Mouse (Mus musculus) MEL (cell line): ENCODE results near the gene Unc93b1. TPM values are rescaled to one million over a fixed set of nuclear protein-coding genes. Genes with fewer than 3 reads are reported as not detected.

Source experiments
- DNase-seq: peaks from one replicate; pipeline ENCODE4 v3.0.0; 2011; ENCODE audit warnings: low read depth, low spot score
- H3K27ac ChIP-seq: 2 replicates; pipeline ENCODE4 v1.5.1; 2012; ENCODE audit warnings: low read depth, mild to moderate bottlenecking, control low read depth, low read length, moderate library complexity; ENCODE audit not compliant: control insufficient read depth
- H3K27me3 ChIP-seq, 2 experiments: fragments of 150-350 bp in 1 of 2; sonication (generic) in 1 of 2; 2 replicates each; pipeline ENCODE4 v1.6.1; 2012; ENCODE audit warnings: low read length in 2 of 2, mild to moderate bottlenecking in 2 of 2, improper control_type of control experiment in 1 of 2, moderate library complexity in 1 of 2; ENCODE audit not compliant: insufficient read depth in 2 of 2, control insufficient read depth in 1 of 2
- H3K36me3 ChIP-seq, 2 experiments: 2 replicates each; pipeline ENCODE4 v1.6.1; 2012 to 2014; ENCODE audit warnings: low read length in 2 of 2, improper control_type of control experiment in 1 of 2, inconsistent platforms in 1 of 2, mild to moderate bottlenecking in 1 of 2; ENCODE audit not compliant: insufficient read depth in 2 of 2, control insufficient read depth in 1 of 2
- H3K4me1 ChIP-seq, 2 experiments: fragments of 150-350 bp in 1 of 2; sonication (generic) in 1 of 2; 2 replicates each; pipeline ENCODE4 v1.6.1; 2012; ENCODE audit warnings: low read length in 2 of 2, improper control_type of control experiment in 1 of 2, mild to moderate bottlenecking in 1 of 2; ENCODE audit not compliant: insufficient read depth in 2 of 2, control insufficient read depth in 1 of 2
- H3K4me3 ChIP-seq, 2 experiments: fragments of 150-350 bp in 1 of 2; sonication (generic) in 1 of 2; 2 replicates each; pipeline ENCODE4 v1.5.1; 2012; ENCODE audit warnings: low read depth in 2 of 2, low read length in 2 of 2, mild to moderate bottlenecking in 2 of 2, moderate library complexity in 2 of 2, control low read depth in 1 of 2, improper control_type of control experiment in 1 of 2; ENCODE audit not compliant: control insufficient read depth in 1 of 2, insufficient read depth in 1 of 2
- H3K79me2 ChIP-seq: 2 replicates; pipeline ENCODE4 v1.6.1; 2012; ENCODE audit warnings: mild to moderate bottlenecking, low read length, moderate library complexity; ENCODE audit not compliant: control insufficient read depth, poor library complexity, insufficient read depth
- H3K9ac ChIP-seq: 2 replicates; pipeline ENCODE4 v1.6.1; 2012; ENCODE audit warnings: low read depth, mild to moderate bottlenecking, control low read depth, low read length, moderate library complexity; ENCODE audit not compliant: control insufficient read depth, poor library complexity, severe bottlenecking
- H3K9me3 ChIP-seq: fragments of 150-350 bp; sonication (generic); replicated peaks from 2 replicates; pipeline ENCODE4 v1.6.1; 2012; ENCODE audit warnings: mild to moderate bottlenecking, low read length, improper control_type of control experiment, moderate library complexity; ENCODE audit not compliant: insufficient read depth
- CHD1 ChIP-seq: IDR thresholded peaks from 2 replicates; pipeline ENCODE4 v1.6.1; 2012; ENCODE audit warnings: low read depth, mild to moderate bottlenecking, inconsistent platforms, low read length, improper control_type of control experiment
- CTCF ChIP-seq, 3 experiments: IDR thresholded peaks in 2 of 3; conservative IDR thresholded peaks in 1 of 3; 2 replicates each; pipeline ENCODE4 v1.5.1; 2011 to 2012; ENCODE audit warnings: low read length in 3 of 3, low read depth in 2 of 3, mild to moderate bottlenecking in 2 of 3, improper control_type of control experiment in 1 of 3, inconsistent platforms in 1 of 3, mixed read lengths in 1 of 3, moderate library complexity in 1 of 3; ENCODE audit not compliant: control insufficient read depth in 1 of 3, insufficient read depth in 1 of 3, poor library complexity in 1 of 3, severe bottlenecking in 1 of 3
- E2F4 ChIP-seq: IDR thresholded peaks from 2 replicates; pipeline ENCODE4 v1.6.1; 2011; ENCODE audit warnings: low read depth, low read length, improper control_type of control experiment, borderline replicate concordance
- MAX ChIP-seq: IDR thresholded peaks from 2 replicates; pipeline ENCODE4 v1.6.1; 2011; ENCODE audit warnings: low read length, improper control_type of control experiment
- MYB ChIP-seq: IDR thresholded peaks from 2 replicates; pipeline ENCODE4 v1.6.1; 2011; ENCODE audit warnings: mild to moderate bottlenecking, low read depth, low read length, improper control_type of control experiment
- NELFE ChIP-seq: IDR thresholded peaks from 2 replicates; pipeline ENCODE4 v1.6.1; 2011; ENCODE audit warnings: low read depth, low read length, improper control_type of control experiment
- NRF1 ChIP-seq: IDR thresholded peaks from 2 replicates; pipeline ENCODE4 v1.6.1; 2014; ENCODE audit warnings: low read depth, mild to moderate bottlenecking, inconsistent platforms, low read length, improper control_type of control experiment, moderate library complexity; ENCODE audit not compliant: poor library complexity, insufficient read depth, severe bottlenecking
- SIN3A ChIP-seq: IDR thresholded peaks from 2 replicates; pipeline ENCODE4 v1.6.1; 2012; ENCODE audit warnings: low read length, improper control_type of control experiment, inconsistent platforms
- TBP ChIP-seq: IDR thresholded peaks from 2 replicates; pipeline ENCODE4 v1.8.0; 2011; ENCODE audit warnings: low read depth, low read length, improper control_type of control experiment
- USF1 ChIP-seq: IDR thresholded peaks from 2 replicates; pipeline ENCODE4 v1.6.1; 2014; ENCODE audit warnings: low read depth, mild to moderate bottlenecking, inconsistent platforms, low read length, improper control_type of control experiment, moderate library complexity
- polyA plus RNA-seq, 2 experiments: library from polyadenylated mRNA; stranded (reverse) in 1 of 2; unstranded in 1 of 2; fragments of >175 nt in 1 of 2; fragments of >200 nt in 1 of 2; gene quantifications; 2 replicates each; pipeline versions ENCODE4 v1.2.1 to v1.2.4; 2012; ENCODE audit warnings: low replicate concordance in 2 of 2, low read depth in 1 of 2; ENCODE audit not compliant: insufficient read length in 2 of 2, insufficient read depth in 1 of 2, missing spikeins in 1 of 2
- total RNA-seq: library from RNA; depleted of rRNA; stranded (reverse); fragments of 300-350 nt; gene quantifications from 2 replicates; pipeline ENCODE4 v1.2.3, GENCODE M21; 2012

Gene Unc93b1
- total and polyA plus RNA-seq, 3 experiments, result 4.7 to 8.2 TPM; not detected in 1

DNA sequence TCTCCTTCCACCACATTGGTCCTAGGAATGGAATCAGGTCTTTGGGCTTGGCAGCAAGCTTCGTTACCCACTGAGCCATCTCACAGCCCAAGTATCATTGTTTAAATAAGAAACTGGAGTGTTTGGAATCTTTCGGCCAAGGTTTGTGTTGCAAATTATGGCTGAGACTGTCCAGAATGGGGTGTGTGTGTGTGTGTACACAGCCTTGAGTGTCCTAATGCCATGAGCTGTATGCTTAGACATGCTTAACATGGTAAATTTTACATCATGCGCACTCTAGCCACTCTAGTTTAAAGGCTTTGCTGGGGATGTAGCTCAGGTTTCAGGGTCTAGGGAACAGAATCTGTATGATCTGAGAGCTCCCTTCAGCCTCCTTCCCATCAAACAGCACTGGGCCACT is 60.5 kb downstream of the Unc93b1 start:
- Histone ChIP-seq H3K4me1 (peaks cover 0 to 9% of the 10 kb centered on the region in 2 experiments; a peak in 2 of 4 replicates), H3K9me3 (no peaks in the 10 kb centered on the region), H3K4me3 (no peak overlapping the region), H3K9ac (no peak overlapping the region), H3K27ac (no peak overlapping the region), H3K36me3 (peaks cover 0 to 5% of the 10 kb centered on the region in 2 experiments; a peak in 2 of 4 replicates), H3K27me3 (peaks cover 3 to 8% of the 10 kb centered on the region in 2 experiments)
- no peak for DNase-seq
- TF ChIP-seq E2F4 (no peak), MAX (no peak), NRF1 (no peak), CTCF (IDR thresholded peaks at IDR 0.05 in 2 of 3, conservative IDR thresholded peaks at IDR 0.05 in 1 of 3; ENCODE audit: control insufficient read depth in 1 of 3, insufficient read depth in 1 of 3, low read depth in 2 of 3, low read length in 3 of 3, poor library complexity in 1 of 3, severe bottlenecking in 1 of 3) (no peak), CHD1 (no peak), USF1 (no peak), SIN3A (no peak)
- TF ChIP-seq, all 39 proteins: peak for 0
- H3K79me2 ChIP-seq, result peaks cover under 1% of the 10 kb centered on the region; the same call in 1 of the 2 replicates

DNA sequence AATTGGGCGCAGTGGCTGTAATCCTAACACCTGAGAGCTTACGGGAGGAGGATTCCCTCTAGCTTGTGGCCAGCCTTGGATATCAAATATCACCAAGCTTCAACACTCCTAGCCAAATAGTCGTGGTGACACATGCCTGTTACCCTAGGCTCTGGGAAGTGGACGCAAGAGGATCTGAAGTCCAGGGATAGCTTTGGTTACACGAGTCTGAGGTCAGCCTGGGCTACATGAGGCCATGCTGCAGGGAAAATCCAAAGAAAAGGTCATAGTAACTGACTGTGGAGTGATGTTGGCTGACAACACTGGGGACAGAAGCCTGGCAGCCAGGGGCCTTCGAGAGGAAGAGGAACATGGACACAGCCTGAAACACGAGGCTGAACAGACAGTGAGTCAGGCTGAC is 61.1 kb downstream of the Unc93b1 start:
- peaks cover 1% of the 10 kb centered on the region; the same call in 1 of the 2 replicates for H3K79me2 ChIP-seq
- no peak overlapping the region for H3K4me3 ChIP-seq
- no peak for DNase-seq
- H3K9ac ChIP-seq, result no peak overlapping the region
- peaks cover 0 to 9% of the 10 kb centered on the region in 2 experiments; a peak in 2 of 4 replicates for H3K4me1 ChIP-seq
- H3K9me3 ChIP-seq, result no peaks in the 10 kb centered on the region
- H3K27ac ChIP-seq, result no peak overlapping the region
- no peak for TF ChIP-seq NELFE
- peaks cover 3 to 8% of the 10 kb centered on the region in 2 experiments for H3K27me3 ChIP-seq
- H3K36me3 ChIP-seq, result peaks cover 0 to 5% of the 10 kb centered on the region in 2 experiments; a peak in 2 of 4 replicates

- Histone ChIP-seq H3K27me3 (peaks cover 3 to 8% of the 10 kb centered on the region in 2 experiments), H3K4me1 (peaks cover 0 to 14% of the 10 kb centered on the region in 2 experiments; a peak in 2 of 4 replicates), H3K36me3 (peaks cover 0 to 6% of the 10 kb centered on the region in 2 experiments; a peak in 2 of 4 replicates), H3K9me3 (no peaks in the 10 kb centered on the region), H3K79me2 (peaks cover 1% of the 10 kb centered on the region; the same call in 1 of the 2 replicates), H3K27ac (no peak overlapping the region), H3K9ac (no peak overlapping the region), H3K4me3 (no peak overlapping the region)
- TF ChIP-seq MYB (no peak), TBP (no peak)
- no peak for DNase-seq
Measured at GRCm38 (mm10) chr19:3996747-3997146, 61.8 kb downstream of the Unc93b1 start.
